Mouse (Mus musculus): ENCODE results near the gene Pla2g4f. TPM values are rescaled to one million over a fixed set of nuclear protein-coding genes. Genes with fewer than 3 reads are reported as not detected.

The Pla2g4f gene
- polyA plus RNA-seq (2015; fragmentation: Nextera tagmentation; extraction: Ambion mirVana) = 21.9 and 22.7 TPM in 2 replicates

GRCm38 (mm10) chr2:120313976-120314375 lies at the start of gene Pla2g4f:
Pla2g4f (minus strand) TSS chr2:120314165.
- ATAC-seq (ENCODE audit: low FRiP score, low TSS enrichment) (peak; percentile 52; the same call in 1 of the 2 replicates), DNase-seq (ENCODE audit: low spot score) (peak; percentile 23)
- Histone ChIP-seq H3K9ac (ENCODE audit: low read length) (0 out of 2 replicates have a peak within 1 kb of the TSS, but pooled peaks have one; percentile 8), H3K4me3 (ENCODE audit: low read depth, low read length) (no peak within 1 kb of the TSS), H3K27me3 (ENCODE audit: control insufficient read depth, insufficient read depth, low read length) (no peaks in the 10 kb centered on the region), H3K9me3 (ENCODE audit: control insufficient read depth, low read length) (no peaks in the 10 kb centered on the region), H3K4me1 (replicated peaks; ENCODE audit: control insufficient read depth, insufficient read depth) (no peaks in the 10 kb centered on the region), H3K27ac (replicated peaks) (peak within 1 kb of the TSS; percentile 73), H3K36me3 (ENCODE audit: control insufficient read depth, insufficient read depth, low read length) (peaks cover 7% of the 10 kb centered on the region), H3K4me2 (replicated peaks; ENCODE audit: low read depth) (no peak within 1 kb of the TSS; the same call in 1 of the 2 replicates)
- WGBS = 33% methylated on average over 3 of the region's 3 CpGs
- TF ChIP-seq CTCF (IDR thresholded peaks at IDR 0.05; ENCODE audit: low read depth) (no peak), EP300 (optimal IDR thresholded peaks at IDR 0.05) (no peak)

GRCm38 (mm10) chr2:120360425-120360824 lies 46.5 kb upstream of the Pla2g4f start:
- Histone ChIP-seq H3K4me2 (replicated peaks; ENCODE audit: low read depth) (no peak overlapping the region), H3K27me3 (ENCODE audit: control insufficient read depth, insufficient read depth, low read length) (no peaks in the 10 kb centered on the region), H3K9me3 (ENCODE audit: control insufficient read depth, low read length) (no peaks in the 10 kb centered on the region), H3K4me3 (ENCODE audit: low read depth, low read length) (no peak overlapping the region), H3K27ac (replicated peaks) (no peak overlapping the region), H3K4me1 (replicated peaks; ENCODE audit: control insufficient read depth, insufficient read depth) (no peaks in the 10 kb centered on the region), H3K36me3 (ENCODE audit: control insufficient read depth, insufficient read depth, low read length) (peaks cover 17% of the 10 kb centered on the region), H3K9ac (ENCODE audit: low read length) (no peak overlapping the region)
- ATAC-seq (ENCODE audit: low FRiP score, low TSS enrichment) (no peak), DNase-seq (ENCODE audit: low spot score) (no peak)
- WGBS = 39% methylated on average over 1 of the region's 1 CpGs
- TF ChIP-seq CTCF (IDR thresholded peaks at IDR 0.05; ENCODE audit: low read depth) = no peak
- TF ChIP-seq EP300 (optimal IDR thresholded peaks at IDR 0.05) = no peak

- TF ChIP-seq CTCF (IDR thresholded peaks at IDR 0.05; ENCODE audit: low read depth) = peak; percentile 8; the same call in 1 of the 2 replicates
- no peak for TF ChIP-seq EP300 (optimal IDR thresholded peaks at IDR 0.05)
- Histone ChIP-seq H3K27ac (replicated peaks) (peak within 1 kb of the TSS; percentile 76), H3K36me3 (ENCODE audit: control insufficient read depth, insufficient read depth, low read length) (peaks cover 7% of the 10 kb centered on the region; the same call in 1 of the 2 replicates), H3K9ac (ENCODE audit: low read length) (peak within 1 kb of the TSS; percentile 89), H3K4me2 (replicated peaks; ENCODE audit: low read depth) (peak within 1 kb of the TSS; percentile 78), H3K27me3 (ENCODE audit: control insufficient read depth, insufficient read depth, low read length) (no peaks in the 10 kb centered on the region), H3K9me3 (ENCODE audit: control insufficient read depth, low read length) (no peaks in the 10 kb centered on the region), H3K4me1 (replicated peaks; ENCODE audit: control insufficient read depth, insufficient read depth) (0 out of 2 replicates have a peak, but pooled peaks cover 3% of the 10 kb centered on the region), H3K4me3 (ENCODE audit: low read depth, low read length) (peak within 1 kb of the TSS; percentile 95)
- DNase-seq (ENCODE audit: low spot score) (peak; percentile 92), ATAC-seq (ENCODE audit: low FRiP score, low TSS enrichment) (peak; percentile 91)
- WGBS = 12% methylated on average over 44 of the region's 44 CpGs
Observed at GRCm38 (mm10) chr2:120352682-120353646, 39.0 kb upstream of the Pla2g4f start, which contains the start of gene Vps39. Vps39 (minus strand) TSS chr2:120353137.

GRCm38 (mm10) chr2:120351321-120351720 lies 37.4 kb upstream of the Pla2g4f start:
- Histone ChIP-seq H3K4me3 (ENCODE audit: low read depth, low read length) (no peak overlapping the region), H3K27me3 (ENCODE audit: control insufficient read depth, insufficient read depth, low read length) (no peaks in the 10 kb centered on the region), H3K9ac (ENCODE audit: low read length) (no peak overlapping the region), H3K9me3 (ENCODE audit: control insufficient read depth, low read length) (no peaks in the 10 kb centered on the region), H3K27ac (replicated peaks) (no peak overlapping the region), H3K4me1 (replicated peaks; ENCODE audit: control insufficient read depth, insufficient read depth) (0 out of 2 replicates have a peak, but pooled peaks cover 3% of the 10 kb centered on the region), H3K4me2 (replicated peaks; ENCODE audit: low read depth) (no peak overlapping the region), H3K36me3 (ENCODE audit: control insufficient read depth, insufficient read depth, low read length) (peaks cover 9% of the 10 kb centered on the region; the same call in 1 of the 2 replicates)
- no peak for TF ChIP-seq CTCF (IDR thresholded peaks at IDR 0.05; ENCODE audit: low read depth)
- TF ChIP-seq EP300 (optimal IDR thresholded peaks at IDR 0.05) = no peak
- 85% methylated on average over 5 of the region's 5 CpGs for WGBS
- DNase-seq (ENCODE audit: low spot score) (no peak), ATAC-seq (ENCODE audit: low FRiP score, low TSS enrichment) (no peak)

- no peaks in the 10 kb centered on the region for H3K9me3 ChIP-seq (ENCODE audit: control insufficient read depth, low read length)
- no peak overlapping the region for H3K4me2 ChIP-seq (replicated peaks; ENCODE audit: low read depth)
- TF ChIP-seq CTCF (IDR thresholded peaks at IDR 0.05; ENCODE audit: low read depth) (no peak), EP300 (optimal IDR thresholded peaks at IDR 0.05) (no peak)
- H3K27me3 ChIP-seq (ENCODE audit: control insufficient read depth, insufficient read depth, low read length) = no peaks in the 10 kb centered on the region
- peaks cover 11% of the 10 kb centered on the region for H3K36me3 ChIP-seq (ENCODE audit: control insufficient read depth, insufficient read depth, low read length)
- ATAC-seq (ENCODE audit: low FRiP score, low TSS enrichment) (no peak), DNase-seq (ENCODE audit: low spot score) (no peak)
- no peak overlapping the region for H3K4me3 ChIP-seq (ENCODE audit: low read depth, low read length)
- 0 out of 2 replicates have a peak, but pooled peaks cover 3% of the 10 kb centered on the region for H3K4me1 ChIP-seq (replicated peaks; ENCODE audit: control insufficient read depth, insufficient read depth)
- 81% methylated on average over 9 of the region's 9 CpGs for WGBS
- H3K9ac ChIP-seq (ENCODE audit: low read length) = no peak overlapping the region
- H3K27ac ChIP-seq (replicated peaks) = no peak overlapping the region
Observed at GRCm38 (mm10) chr2:120348120-120348519, 34.2 kb upstream of the Pla2g4f start.

Measured in stomach, postnatal 0 days (tissue).